Mouse (Mus musculus): ENCODE results near the gene Wfikkn1.

- TF ChIP-seq SRF (IDR thresholded peaks at IDR 0.05; ENCODE audit: control insufficient read depth, insufficient read length, low read depth) (no peak), POLR2A (IDR thresholded peaks at IDR 0.05; ENCODE audit: insufficient read length, low read depth) (no peak), USF1 (IDR thresholded peaks at IDR 0.05; ENCODE audit: low read depth) (no peak), TCF12 (IDR thresholded peaks at IDR 0.05; ENCODE audit: insufficient read depth, poor library complexity, severe bottlenecking) (no peak), E2F4 (IDR thresholded peaks at IDR 0.05; ENCODE audit: insufficient read depth) (no peak), MAX (IDR thresholded peaks at IDR 0.05; ENCODE audit: low read depth) (no peak), CEBPB (IDR thresholded peaks at IDR 0.05; ENCODE audit: insufficient read depth, poor library complexity, severe bottlenecking) (no peak), POLR2AphosphoS2 (IDR thresholded peaks at IDR 0.05; ENCODE audit: insufficient read length, low read depth) (no peak), MYOD1 (IDR thresholded peaks at IDR 0.05; ENCODE audit: control insufficient read depth in 1 of 3, insufficient read length in 2 of 3, low read depth in 2 of 3) (no peak), REST (IDR thresholded peaks at IDR 0.05; ENCODE audit: insufficient read depth, insufficient read length) (no peak), MYOG (IDR thresholded peaks at IDR 0.05; ENCODE audit: control insufficient read depth in 1 of 3, insufficient read depth in 1 of 3, insufficient read length in 2 of 3, low read depth in 2 of 3) (no peak), TCF3 (IDR thresholded peaks at IDR 0.05; ENCODE audit: insufficient read length, low read depth) (no peak)
Measured at GRCm38 (mm10) chr17:25900193-25900592, 19.5 kb upstream of the Wfikkn1 start.

Data from myocyte (in vitro differentiated cells).